Mouse (Mus musculus) c-Kit-negative CD71-positive TER-119-positive erythroid progenitor cells, embryonic 14.5 days (primary cell): Measurements from ENCODE around the gene 9330182L06Rik.

ENCODE experiments used
- DNase-seq: peaks from one replicate; pipeline ENCODE4 v3.0.0-alpha.2; 2013; ENCODE audit warnings: low read depth, low spot score

Gene 9330182L06Rik

DNA sequence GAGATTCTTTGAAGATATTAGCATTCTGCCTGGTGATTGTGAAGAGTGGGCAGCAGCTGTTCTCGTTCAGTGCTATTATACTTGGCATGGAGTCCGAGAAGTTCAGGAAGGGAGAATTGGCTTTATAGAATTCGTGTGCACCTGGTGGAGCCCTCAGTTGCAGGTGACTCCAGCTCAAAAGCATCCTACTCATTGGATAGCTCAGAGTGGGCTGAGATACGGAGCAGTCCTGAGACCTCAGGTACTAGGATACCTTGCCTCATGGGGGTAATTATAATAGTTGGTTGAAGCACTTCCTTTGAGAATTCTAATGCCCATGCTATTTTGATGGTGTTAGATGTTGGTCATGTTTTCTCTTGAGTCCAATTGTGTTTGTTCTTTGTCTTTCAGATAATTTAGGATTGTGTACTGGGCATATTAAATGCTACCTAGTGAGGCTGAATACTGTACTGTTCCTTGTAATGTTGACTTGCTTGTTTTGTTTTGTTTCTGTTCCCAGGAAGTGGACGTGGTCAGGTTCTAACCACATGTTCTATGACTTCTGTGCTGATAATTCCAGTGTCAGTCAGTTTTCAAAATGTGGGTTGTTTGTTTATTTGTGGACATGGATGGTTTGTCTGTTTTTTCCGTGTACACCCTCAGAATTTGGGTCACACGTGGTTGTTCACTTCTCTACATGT, 96.2 kb downstream of the 9330182L06Rik start:
- DNase-seq, result no peak

DNA sequence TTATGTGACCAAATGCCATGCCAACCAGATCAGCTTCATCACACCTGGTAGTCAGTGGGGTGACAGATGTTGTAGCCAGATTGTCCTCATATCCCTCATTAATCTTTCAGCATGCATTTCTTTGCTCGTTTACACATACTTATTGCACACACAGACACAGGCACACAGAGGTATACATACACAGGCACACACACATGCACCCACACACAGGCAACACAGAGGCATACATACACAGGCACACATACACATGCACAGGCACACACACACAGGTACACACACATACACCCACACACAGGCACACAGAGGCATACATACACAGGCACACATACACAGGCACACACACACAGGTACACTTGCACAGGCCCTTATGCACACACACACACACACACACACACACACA, 99.0 kb downstream of the 9330182L06Rik start:
- DNase-seq, result no peak

DNA sequence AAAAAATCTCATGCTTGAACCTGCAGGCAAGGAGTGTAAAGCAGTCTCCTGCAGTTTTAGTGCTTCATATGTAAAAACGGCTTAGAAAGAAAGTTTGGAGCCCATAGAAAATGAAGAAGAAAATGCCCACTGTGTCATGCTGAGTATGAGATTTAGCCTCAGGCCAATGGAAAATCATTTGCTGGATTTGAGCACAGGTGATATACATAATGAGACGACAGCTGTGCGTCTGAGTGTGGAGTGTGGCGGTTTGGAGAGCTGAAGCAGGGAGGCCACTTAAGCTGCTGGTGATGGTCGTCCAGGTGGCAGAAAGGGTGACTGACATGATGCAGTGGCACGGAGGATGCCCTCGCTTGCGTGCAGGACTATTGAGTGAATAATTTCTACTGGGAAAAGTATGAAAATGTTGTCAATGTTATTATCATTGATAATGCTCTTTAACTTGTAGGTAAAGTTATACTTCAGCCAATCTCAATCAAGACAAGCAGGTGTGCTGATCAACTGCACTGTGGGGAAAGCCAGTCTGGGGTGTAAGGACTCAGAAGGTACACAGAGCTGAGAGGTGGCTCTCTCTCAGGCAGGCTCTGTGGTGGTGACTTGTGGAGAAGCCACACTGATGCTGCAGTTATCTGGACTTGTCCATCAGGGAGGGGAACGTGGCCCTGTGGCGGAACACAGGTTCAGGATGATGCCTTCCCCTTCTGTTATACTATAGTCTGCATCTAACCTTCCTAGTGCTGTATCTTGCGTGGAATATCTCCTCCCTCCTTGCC, 102.2 kb downstream of the 9330182L06Rik start:
- no peak for DNase-seq

DNA sequence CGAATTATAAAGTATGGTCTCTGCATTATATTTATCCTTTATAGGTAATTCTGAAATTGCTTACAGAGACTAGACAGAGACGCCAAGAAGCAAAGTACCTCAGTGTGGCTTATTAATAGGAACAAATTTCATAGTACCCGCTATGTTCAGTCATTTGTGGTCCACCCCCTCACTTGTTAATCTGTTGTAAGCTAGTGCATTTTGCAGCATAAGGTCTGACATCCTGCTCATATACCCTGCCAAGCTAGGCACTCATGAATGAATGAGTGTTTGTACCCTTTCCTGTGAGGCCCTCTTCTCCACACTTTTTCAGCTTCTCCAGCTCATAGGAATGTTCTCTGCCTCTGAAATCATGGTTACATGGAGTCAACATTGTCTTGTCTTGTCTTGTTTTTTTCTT, 105.2 kb downstream of the 9330182L06Rik start:
- no peak for DNase-seq

DNA sequence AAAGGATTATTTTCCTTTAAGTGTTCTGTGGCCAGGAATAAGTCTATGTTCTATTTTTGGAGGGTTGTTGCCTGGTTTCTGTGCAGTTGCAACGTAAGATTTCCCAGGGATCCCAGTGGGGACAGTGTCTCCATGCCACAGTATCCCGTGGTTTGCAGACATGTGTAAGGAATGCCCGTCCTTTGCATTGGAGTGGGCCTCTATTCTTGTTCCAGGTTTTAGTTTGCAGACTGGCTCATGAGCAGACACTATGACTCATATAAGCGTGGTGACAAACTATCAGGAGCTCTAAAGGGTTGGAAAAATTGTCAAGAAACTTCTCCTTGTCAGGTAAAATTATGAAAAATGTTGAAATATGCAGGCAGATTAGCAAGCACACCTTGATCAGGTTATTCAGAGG, 107.4 kb downstream of the 9330182L06Rik start:
- DNase-seq, result no peak

DNA sequence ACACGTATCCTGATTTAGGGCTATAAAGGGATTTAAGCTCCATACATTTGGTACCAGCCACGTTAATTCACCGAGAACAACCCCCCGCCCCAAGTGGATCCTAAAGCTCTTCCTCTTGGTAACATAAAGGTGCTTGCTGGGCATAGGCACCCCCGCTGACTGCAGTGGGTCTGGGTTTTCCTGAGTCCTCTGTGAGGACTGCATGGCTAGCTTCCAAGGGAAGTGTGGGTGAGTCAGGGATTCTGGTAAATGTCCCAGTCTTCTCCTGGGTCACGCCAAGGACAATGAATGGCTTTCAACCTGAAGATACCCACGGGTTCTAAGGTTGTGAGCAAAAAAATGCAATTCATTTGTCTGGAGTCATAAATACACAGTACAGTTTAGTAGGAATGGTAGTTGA, 124.0 kb downstream of the 9330182L06Rik start:
- DNase-seq, result no peak

DNA sequence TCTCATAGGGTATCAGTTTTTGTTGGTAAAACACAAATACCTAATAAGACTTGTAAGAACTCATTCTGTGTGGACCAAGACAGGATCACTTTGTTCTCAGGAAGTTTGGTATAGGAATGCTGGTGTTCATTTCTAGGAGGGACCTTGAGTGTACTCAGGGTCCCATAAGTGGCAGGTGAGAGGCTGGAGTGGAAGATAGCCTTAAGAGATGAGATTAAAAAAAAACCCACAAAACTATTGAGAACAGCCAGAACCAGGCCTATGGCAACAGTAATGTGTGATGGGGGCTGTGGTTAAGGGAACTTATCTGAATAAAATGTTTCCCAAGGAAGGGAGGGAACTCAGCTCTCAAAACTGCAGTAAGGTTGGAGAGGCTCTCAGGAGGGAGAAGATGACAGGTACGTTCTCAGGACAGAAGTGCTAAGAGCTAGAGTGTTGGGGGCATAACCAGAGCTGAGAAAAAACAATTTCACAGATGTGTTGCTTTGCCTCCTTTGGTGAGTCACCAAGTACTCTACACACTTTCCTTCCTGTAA, 126.0 kb downstream of the 9330182L06Rik start:
- DNase-seq, result no peak

DNA sequence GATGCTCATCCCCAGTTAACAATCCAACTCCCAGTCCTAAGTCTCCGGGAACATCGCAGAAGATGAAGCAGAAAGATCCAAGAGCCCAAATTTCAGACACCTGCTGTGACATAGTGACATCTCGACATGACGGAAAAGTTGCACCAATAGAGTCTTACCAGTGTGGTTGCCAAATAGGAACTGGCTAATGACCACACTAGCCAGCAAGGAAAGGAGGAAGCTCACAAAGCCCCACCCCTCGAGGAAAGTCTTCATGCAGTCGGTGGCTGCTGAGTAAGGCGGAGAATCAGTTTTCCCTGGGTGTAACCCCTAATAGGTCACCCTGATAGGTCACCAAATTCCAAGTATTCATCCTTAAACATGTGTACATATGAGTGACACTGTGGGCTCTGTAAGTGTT, 151.2 kb downstream of the 9330182L06Rik start:
- no peak for DNase-seq

DNA sequence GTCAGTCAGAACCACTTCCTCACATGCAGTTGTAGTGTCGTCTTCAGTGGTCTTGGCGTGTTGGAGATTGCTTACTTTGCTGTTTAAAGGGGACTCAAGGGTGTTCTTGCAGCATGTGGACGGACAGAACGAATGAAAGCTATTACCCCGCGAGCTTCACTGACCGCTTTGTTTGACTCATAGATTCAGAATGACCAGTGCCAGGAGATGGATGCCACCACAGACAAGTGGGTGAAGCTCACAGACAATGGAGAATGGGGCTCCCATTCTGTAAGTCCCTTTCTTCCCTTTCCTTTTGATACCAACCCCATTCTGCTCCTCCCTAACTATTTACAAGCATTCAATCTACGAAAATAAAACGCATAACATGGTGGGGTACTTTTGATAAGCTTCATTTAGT, 151.9 kb downstream of the 9330182L06Rik start:
- no peak for DNase-seq

DNA sequence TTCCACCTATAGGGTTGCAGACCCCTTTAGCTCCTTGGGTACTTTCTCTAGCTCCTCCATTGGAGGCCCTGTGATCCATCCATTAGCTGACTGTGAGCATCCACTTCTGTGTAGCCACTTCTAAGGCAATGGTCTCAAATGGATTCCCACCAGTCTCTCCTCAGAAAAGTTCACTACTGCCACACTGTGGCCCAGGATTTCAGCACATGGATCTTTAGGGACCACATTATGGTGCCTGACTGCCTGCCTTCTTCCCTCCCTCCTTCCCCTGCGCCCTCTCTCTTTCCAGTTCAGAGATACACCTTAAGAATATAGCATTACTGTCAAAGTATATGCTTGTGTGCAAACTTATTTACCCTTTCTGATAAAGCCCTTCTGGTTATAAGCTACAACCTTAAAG, 154.0 kb downstream of the 9330182L06Rik start:
- DNase-seq, result no peak

DNA sequence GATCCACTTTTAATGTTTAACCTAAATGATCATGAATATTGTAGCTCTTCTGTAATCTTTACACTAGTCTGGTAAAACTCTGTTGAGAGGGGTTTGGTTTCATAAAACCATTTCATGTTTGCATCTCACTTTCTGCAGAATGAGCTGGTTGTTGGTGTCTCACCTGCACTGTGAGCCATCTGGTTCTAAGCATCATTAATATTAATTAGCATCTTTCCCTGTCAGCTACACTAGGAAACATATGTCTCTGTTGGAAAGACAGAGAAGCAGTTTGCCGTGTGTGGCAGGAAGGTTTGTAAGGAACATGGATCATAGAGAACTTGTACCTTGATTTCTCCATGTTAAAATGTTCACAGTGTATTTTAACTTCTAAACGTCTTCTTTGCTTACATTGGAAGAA, 158.5 kb downstream of the 9330182L06Rik start:
- DNase-seq, result no peak

DNA sequence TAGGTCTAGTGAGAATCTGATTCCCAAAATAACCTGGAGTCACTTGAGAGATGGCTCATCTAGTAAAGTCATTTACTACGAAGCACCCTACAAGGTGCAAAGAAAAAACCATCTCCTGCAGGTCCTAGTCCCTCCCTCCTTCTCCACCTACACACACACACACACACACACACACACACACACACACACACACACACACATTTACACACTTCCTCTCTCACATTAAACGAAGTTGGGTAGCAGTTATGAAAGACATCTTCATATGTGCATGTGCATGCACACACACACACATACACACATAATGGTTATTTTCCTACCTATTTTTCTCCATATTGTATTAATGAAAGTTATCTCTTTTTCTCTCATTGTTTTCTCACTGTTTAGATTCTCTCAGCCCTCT, 161.2 kb downstream of the 9330182L06Rik start:
- no peak for DNase-seq

DNA sequence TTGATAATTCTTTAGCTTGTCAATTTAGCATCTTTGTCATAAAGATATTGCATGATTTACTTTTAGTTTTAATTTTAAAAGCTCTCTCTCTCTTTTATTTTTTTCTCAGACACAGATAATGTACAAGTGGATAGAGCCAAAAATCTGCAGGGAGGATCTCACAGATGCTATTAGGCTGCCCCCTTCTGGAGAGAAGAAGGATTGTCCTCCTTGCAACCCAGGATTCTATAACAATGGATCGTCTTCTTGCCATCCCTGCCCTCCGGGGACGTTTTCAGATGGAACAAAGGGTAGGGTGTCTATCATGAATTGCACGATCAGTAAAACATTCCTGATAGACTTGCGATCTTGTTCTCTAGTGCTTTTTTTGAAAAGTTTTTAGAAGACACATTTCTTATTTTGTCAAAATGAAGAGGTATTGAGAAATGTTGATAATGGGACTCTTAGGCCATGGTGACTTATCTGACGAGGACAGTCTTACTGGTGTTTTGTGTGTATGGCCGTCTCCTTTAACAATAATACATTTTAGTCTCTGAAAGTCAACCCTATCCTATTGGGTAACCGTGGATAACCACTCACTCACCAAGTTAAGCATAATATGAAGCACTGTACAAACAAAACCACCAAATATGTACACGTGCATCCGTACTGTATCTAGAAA, 161.8 kb downstream of the 9330182L06Rik start:
- no peak for DNase-seq

DNA sequence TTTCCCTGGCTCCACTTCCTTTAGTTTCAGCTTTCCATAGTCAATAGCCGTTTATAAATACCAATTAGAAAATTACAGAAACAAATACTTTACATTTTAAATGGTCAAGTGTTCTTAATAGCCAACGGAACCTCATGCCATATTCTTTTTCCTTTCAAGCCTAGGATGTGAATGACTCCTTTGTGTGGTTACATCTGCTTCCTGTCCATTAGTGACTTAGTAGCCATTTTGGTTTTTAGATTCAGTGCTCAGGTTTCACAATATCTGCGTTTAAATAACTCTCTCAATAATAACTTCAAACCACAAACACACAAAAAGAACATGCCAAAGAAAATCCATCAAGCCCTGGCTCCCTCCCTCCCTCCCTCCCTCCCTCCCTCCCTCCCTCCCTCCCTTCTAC, 162.8 kb downstream of the 9330182L06Rik start:
- no peak for DNase-seq

DNA sequence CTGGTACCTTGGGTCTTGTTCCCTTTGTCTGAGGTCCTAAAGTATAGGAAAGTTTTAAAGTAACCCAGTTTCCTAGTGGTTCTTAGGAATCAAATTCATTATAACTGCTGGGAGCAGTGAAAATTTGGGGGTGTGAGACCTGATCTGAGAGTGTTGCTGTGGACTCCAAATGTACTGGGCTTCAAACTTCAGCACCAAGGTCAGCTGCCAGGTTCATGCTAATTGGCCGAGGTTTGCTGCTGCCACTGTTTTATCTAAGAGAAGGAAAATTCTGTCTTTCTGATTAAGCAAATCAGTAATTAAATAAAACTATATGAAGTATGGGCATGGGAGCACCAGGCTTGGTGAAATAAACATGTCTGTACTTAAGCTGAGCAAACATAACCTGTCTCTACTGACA, 180.2 kb downstream of the 9330182L06Rik start:
- no peak for DNase-seq

DNA sequence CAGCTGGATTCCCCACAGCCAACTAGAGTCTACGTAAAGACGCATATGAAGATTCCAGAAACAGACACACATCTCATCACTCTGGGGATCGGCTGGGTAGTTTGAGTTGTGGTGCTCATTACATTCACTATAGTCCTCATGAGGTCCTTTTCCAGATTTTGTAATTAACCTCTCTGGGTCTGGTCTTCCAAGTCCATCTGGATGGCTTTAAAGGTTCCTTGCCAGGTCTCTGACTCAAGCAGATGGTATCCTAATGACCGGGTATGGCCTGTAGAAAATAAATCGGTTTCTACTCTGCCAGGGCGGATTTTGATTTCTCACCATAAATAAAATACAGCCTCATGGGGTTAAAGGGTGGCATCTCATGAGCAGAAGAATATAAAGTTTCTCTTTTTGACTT, 183.0 kb downstream of the 9330182L06Rik start:
- no peak for DNase-seq

DNA sequence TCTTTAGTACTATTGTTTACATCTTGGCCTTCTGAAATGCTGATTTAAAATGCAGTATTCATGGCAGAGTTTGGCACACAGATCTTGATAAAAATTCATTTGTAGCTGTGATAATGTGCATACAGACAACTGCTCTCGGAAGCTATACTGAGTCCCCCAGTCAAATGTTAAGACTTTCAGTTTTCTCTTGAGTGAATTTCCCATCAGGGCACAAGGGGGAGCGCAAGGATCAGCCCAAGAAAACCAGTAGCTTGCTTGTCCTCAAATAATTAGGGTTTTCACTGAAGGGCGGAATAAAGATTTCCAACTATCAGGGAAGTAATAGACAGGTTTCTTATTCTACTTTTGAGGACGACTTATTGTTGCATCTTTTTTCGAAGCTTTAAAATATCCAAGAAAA, 183.7 kb downstream of the 9330182L06Rik start:
- DNase-seq, result no peak

DNA sequence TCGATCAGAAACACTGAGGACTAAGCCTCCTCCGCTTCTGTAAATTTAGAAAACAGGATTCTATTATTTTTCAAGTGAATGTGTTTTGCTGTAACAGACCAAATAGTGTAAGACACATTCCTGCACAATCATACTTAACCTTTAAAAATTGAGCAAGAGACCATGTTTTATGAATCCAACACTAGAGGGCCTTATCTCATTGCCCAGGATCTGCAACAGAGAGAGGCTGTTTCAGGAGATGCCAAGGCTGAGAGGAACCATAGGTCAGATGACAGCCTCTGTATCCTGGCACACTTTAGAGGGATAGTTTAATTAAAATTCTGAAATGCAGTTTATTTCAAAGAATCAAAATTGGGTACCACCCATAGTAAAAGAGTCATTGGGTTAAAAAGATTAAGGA, 187.4 kb downstream of the 9330182L06Rik start:
- DNase-seq, result no peak

DNA sequence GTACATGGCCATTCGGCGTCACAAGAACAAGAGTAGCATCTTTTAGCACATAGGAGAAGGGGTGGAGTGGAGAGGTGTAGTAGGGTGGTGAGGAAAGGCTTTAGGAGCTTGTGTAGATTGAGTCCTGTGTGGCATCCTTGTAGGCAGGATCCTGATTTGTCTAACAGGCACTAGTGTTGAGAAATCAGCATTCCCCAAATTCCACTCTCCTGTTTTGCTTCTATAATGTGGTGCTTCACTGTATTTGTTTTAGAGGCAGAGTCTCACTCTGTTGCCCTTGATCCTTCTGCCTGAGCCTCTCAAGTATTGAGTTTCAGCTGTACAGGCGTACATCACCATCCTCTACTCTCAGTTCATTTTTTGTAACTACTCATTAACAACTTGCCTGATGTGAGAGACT, 211.7 kb downstream of the 9330182L06Rik start:
- DNase-seq, result no peak

DNA sequence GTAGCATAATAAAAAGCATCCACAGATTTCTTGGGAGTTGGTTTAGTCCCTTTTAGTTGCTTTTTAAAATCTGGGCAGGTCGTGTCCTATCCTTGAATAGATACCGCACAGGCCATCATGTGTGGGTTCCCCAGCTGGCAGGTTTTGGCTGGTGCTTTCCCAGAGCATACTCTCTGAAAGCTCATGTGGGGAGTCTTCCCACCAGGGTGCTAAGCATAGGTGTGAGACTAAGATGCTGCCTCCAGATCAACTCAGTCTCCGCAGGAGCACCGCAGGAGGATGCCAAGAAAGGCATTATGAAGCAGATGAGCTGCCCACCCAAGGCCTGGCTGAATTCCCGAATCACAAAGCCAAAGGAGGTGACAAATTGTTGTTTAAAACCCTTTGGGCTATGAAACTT, 229.5 kb downstream of the 9330182L06Rik start:
- no peak for DNase-seq

DNA sequence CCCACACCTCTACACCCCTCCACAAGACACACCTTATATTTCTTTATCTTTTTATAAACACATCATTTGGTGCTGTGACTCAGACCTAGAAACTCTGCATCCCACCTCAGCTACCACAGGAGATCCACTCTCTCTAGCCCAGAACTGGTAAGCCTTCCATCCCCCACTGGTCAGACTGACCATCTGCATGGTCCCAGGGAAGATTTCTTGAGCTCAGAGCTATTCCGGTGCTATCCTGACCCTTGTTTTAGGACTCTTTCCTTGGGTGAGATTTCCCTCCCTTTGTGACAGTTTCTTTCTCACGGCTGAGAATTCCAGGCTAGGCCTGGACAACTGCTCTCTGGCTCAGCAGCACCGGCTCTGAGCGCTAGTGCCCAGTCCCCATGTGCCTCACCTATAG, 231.3 kb downstream of the 9330182L06Rik start:
- DNase-seq, result no peak

DNA sequence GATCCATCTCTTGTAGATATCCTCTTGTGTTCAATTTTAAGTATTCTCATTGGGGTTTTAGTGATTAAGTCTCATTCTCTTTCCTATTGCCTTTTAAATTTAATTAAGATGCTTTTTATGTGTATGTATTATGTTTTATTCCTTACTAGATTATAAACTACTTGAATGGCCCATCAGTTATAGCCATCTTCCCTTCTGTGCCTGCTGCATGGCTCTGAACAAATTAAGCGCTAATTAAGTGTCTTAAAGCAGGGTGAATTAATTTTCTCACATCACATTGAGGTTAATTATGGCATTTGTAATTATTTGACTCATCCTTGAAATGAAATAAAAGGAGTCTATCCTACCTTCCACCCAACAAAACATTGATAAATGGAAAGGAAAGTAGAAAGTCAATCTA, 245.1 kb downstream of the 9330182L06Rik start:
- no peak for DNase-seq

DNA sequence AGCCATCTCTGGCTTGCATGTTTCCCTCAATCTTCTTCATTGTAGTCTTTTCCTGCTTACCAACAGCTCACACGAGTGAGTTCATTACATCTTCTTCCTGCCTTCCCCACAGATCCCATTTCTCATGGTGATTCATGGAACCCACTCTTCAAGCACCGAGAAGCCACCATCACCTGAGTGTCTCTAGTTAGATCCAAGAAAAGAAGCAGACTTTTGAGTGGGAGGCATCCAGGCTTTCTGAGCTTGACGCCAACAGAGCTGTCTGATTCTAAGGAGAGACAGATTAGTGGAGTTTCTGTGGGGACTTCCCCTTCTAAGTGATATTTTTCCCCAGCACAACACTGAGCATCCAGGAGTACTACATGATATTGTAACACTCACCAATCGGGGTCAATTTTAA, 259.6 kb downstream of the 9330182L06Rik start:
- DNase-seq, result no peak
